Mouse (Mus musculus) stomach, embryonic 14.5 days (tissue): ENCODE results near the gene App. TPM values are rescaled to one million over a fixed set of nuclear protein-coding genes. Genes with fewer than 3 reads are reported as not detected.

Experiments
- ATAC-seq: fragments of 200-750 bp; cut with Nextera tagmentation; 2 replicates; pipeline ENCODE4 v1.8.0; 2017; ENCODE audit warnings: low read depth, moderate TSS enrichment; ENCODE audit not compliant: insufficient number of reproducible peaks, insufficient read depth, low FRiP score
- H3K27ac ChIP-seq: fragments of 300-500 bp; sonication (generic); 2 replicates; pipeline ENCODE4 v1.5.1; 2014; ENCODE audit warnings: mild to moderate bottlenecking, low read length, moderate library complexity, mixed read lengths
- H3K27me3 ChIP-seq: fragments of 300-500 bp; sonication (generic); 2 replicates; pipeline ENCODE4 v1.6.1; 2014; ENCODE audit warnings: low read length, control low read depth, mixed read lengths; ENCODE audit not compliant: control insufficient read depth, insufficient read depth
- H3K36me3 ChIP-seq: fragments of 300-500 bp; sonication (generic); 2 replicates; pipeline ENCODE4 v1.6.1; 2014; ENCODE audit warnings: mild to moderate bottlenecking, control low read depth, low read length, moderate library complexity, mixed read lengths; ENCODE audit not compliant: control insufficient read depth, insufficient read depth
- H3K4me1 ChIP-seq: fragments of 300-500 bp; sonication (generic); 2 replicates; pipeline ENCODE4 v1.6.1; 2014; ENCODE audit warnings: low read length, control low read depth, mixed read lengths; ENCODE audit not compliant: control insufficient read depth, insufficient read depth
- H3K4me2 ChIP-seq: fragments of 300-500 bp; sonication (generic); replicated peaks from 2 replicates; pipeline ENCODE4 v1.6.1; 2014; ENCODE audit warnings: low read depth, low read length, control low read depth
- H3K4me3 ChIP-seq: fragments of 300-500 bp; sonication (generic); 2 replicates; pipeline ENCODE4 v1.5.1; 2014; ENCODE audit warnings: low read depth, low read length, control low read depth
- H3K9ac ChIP-seq: fragments of 300-500 bp; sonication (generic); replicated peaks from 2 replicates; pipeline ENCODE4 v1.6.1; 2014; ENCODE audit warnings: low read depth, mild to moderate bottlenecking, control low read depth, low read length, moderate library complexity, mixed read lengths
- H3K9me3 ChIP-seq: fragments of 300-500 bp; sonication (generic); 2 replicates; pipeline ENCODE4 v1.6.1; 2016; ENCODE audit warnings: low read depth, low read length, control low read depth; ENCODE audit not compliant: control insufficient read depth
- WGBS: fragments of 180-500 bp; shearing (Covaris S2); extraction: QIAGEN DNeasy Blood & Tissue Kit; methylation state at CpG from one replicate; pipeline ENCODE4 v1.1.7; 2014; 5-methylcytosine and 5-hydroxymethylcytosine counted together
- polyA plus RNA-seq: library from polyadenylated mRNA; unstranded; fragments of >200 nt; fragmentation: Nextera tagmentation; extraction: Ambion mirVana; gene quantifications from 2 replicates; pipeline ENCODE4 v1.2.1, GENCODE M21; 2014

Gene App
- polyA plus RNA-seq, 1 experiment from 2014 or later, result 160 TPM

GRCm38 (mm10) chr16:85128347-85128664 is 45.3 kb downstream of the App start:
- peak; percentile 66; the same call in 1 of the 2 replicates for ATAC-seq
- peaks cover 31% of the 10 kb centered on the region for H3K4me1 ChIP-seq
- peak overlapping the region; percentile 77 for H3K27ac ChIP-seq
- no peak overlapping the region for H3K4me3 ChIP-seq
- H3K9me3 ChIP-seq, result no peaks in the 10 kb centered on the region
- H3K4me2 ChIP-seq, result no peak overlapping the region
- no peaks in the 10 kb centered on the region for H3K36me3 ChIP-seq
- no peaks in the 10 kb centered on the region for H3K27me3 ChIP-seq
- no peak overlapping the region for H3K9ac ChIP-seq
- 10% methylated on average over 5 of the region's 5 CpGs for WGBS

GRCm38 (mm10) chr16:85127661-85128346 is 45.8 kb downstream of the App start:
- ATAC-seq, result no peak; the same call in 1 of the 2 replicates
- no peaks in the 10 kb centered on the region for H3K36me3 ChIP-seq
- 80% methylated on average over 11 of the region's 11 CpGs for WGBS
- H3K4me3 ChIP-seq, result no peak overlapping the region
- H3K27me3 ChIP-seq, result no peaks in the 10 kb centered on the region
- peaks cover 26% of the 10 kb centered on the region for H3K4me1 ChIP-seq
- H3K27ac ChIP-seq, result peak overlapping the region; percentile 77
- H3K9ac ChIP-seq, result no peak overlapping the region
- no peaks in the 10 kb centered on the region for H3K9me3 ChIP-seq
- H3K4me2 ChIP-seq, result no peak overlapping the region

GRCm38 (mm10) chr16:85124649-85125048 is 48.9 kb downstream of the App start:
- Histone ChIP-seq H3K9me3 (no peaks in the 10 kb centered on the region), H3K4me3 (no peak overlapping the region), H3K36me3 (peaks cover 3% of the 10 kb centered on the region; the same call in 1 of the 2 replicates), H3K27me3 (no peaks in the 10 kb centered on the region), H3K4me2 (no peak overlapping the region), H3K4me1 (peaks cover 19% of the 10 kb centered on the region), H3K27ac (no peak overlapping the region), H3K9ac (no peak overlapping the region)
- WGBS, result 89% methylated on average over 4 of the region's 4 CpGs
- no peak for ATAC-seq

GRCm38 (mm10) chr16:85121983-85122382 is 51.6 kb downstream of the App start:
- H3K4me2 ChIP-seq, result no peak overlapping the region
- peaks cover 6% of the 10 kb centered on the region for H3K36me3 ChIP-seq
- ATAC-seq, result no peak
- H3K4me3 ChIP-seq, result no peak overlapping the region
- no peak overlapping the region for H3K9ac ChIP-seq
- no peaks in the 10 kb centered on the region for H3K9me3 ChIP-seq
- H3K27me3 ChIP-seq, result no peaks in the 10 kb centered on the region
- H3K27ac ChIP-seq, result no peak overlapping the region
- 79% methylated on average over 5 of the region's 5 CpGs for WGBS
- H3K4me1 ChIP-seq, result no peaks in the 10 kb centered on the region; the same call in 1 of the 2 replicates

GRCm38 (mm10) chr16:85118916-85119315 is 54.6 kb downstream of the App start:
- no peaks in the 10 kb centered on the region for H3K9me3 ChIP-seq
- H3K9ac ChIP-seq, result no peak overlapping the region
- H3K4me1 ChIP-seq, result no peaks in the 10 kb centered on the region
- WGBS, result 92% methylated on average over 6 of the region's 6 CpGs
- no peaks in the 10 kb centered on the region for H3K27me3 ChIP-seq
- H3K4me2 ChIP-seq, result no peak overlapping the region
- peaks cover 6% of the 10 kb centered on the region for H3K36me3 ChIP-seq
- no peak for ATAC-seq
- H3K4me3 ChIP-seq, result no peak overlapping the region
- no peak overlapping the region for H3K27ac ChIP-seq

GRCm38 (mm10) chr16:85117541-85117940 is 56.0 kb downstream of the App start:
- no peaks in the 10 kb centered on the region for H3K27me3 ChIP-seq
- no peaks in the 10 kb centered on the region for H3K9me3 ChIP-seq
- 71% methylated on average over 1 of the region's 1 CpGs for WGBS
- H3K4me1 ChIP-seq, result no peaks in the 10 kb centered on the region
- no peak for ATAC-seq
- no peak overlapping the region for H3K9ac ChIP-seq
- H3K4me3 ChIP-seq, result no peak overlapping the region
- H3K36me3 ChIP-seq, result peaks cover 6% of the 10 kb centered on the region
- H3K4me2 ChIP-seq, result no peak overlapping the region
- H3K27ac ChIP-seq, result no peak overlapping the region

GRCm38 (mm10) chr16:85115837-85116236 is 57.7 kb downstream of the App start:
- peaks cover 6% of the 10 kb centered on the region for H3K36me3 ChIP-seq
- no peak overlapping the region for H3K9ac ChIP-seq
- H3K27me3 ChIP-seq, result no peaks in the 10 kb centered on the region
- H3K4me2 ChIP-seq, result no peak overlapping the region
- ATAC-seq, result no peak
- no peak overlapping the region for H3K4me3 ChIP-seq
- no peak overlapping the region for H3K27ac ChIP-seq
- no peaks in the 10 kb centered on the region for H3K9me3 ChIP-seq
- no peaks in the 10 kb centered on the region for H3K4me1 ChIP-seq
- WGBS, result 94% methylated on average over 5 of the region's 5 CpGs

- WGBS, result 90% methylated on average over 1 of the region's 1 CpGs
- Histone ChIP-seq H3K4me2 (no peak overlapping the region), H3K9ac (no peak overlapping the region), H3K27me3 (no peaks in the 10 kb centered on the region), H3K4me3 (no peak overlapping the region), H3K27ac (no peak overlapping the region), H3K4me1 (no peaks in the 10 kb centered on the region), H3K9me3 (no peaks in the 10 kb centered on the region), H3K36me3 (peaks cover 3% of the 10 kb centered on the region; the same call in 1 of the 2 replicates)
- ATAC-seq, result no peak
Measured at GRCm38 (mm10) chr16:85114742-85115141, 58.8 kb downstream of the App start.

GRCm38 (mm10) chr16:85113941-85114340 is 59.6 kb downstream of the App start:
- H3K4me3 ChIP-seq, result no peak overlapping the region
- no peak overlapping the region for H3K27ac ChIP-seq
- H3K9ac ChIP-seq, result no peak overlapping the region
- H3K9me3 ChIP-seq, result no peaks in the 10 kb centered on the region
- no peak overlapping the region for H3K4me2 ChIP-seq
- H3K27me3 ChIP-seq, result no peaks in the 10 kb centered on the region
- no peak for ATAC-seq
- H3K36me3 ChIP-seq, result peaks cover 3% of the 10 kb centered on the region; the same call in 1 of the 2 replicates
- WGBS, result 92% methylated on average over 2 of the region's 2 CpGs
- no peaks in the 10 kb centered on the region for H3K4me1 ChIP-seq
